Mouse (Mus musculus) midbrain, embryonic 16.5 days (tissue): ENCODE data around the gene Zfp449. TPM values are rescaled to one million over a fixed set of nuclear protein-coding genes. Genes with fewer than 3 reads are reported as not detected.
"Not testable (repeated sequence)": the region's sequence is repeated elsewhere in the genome, so short reads cannot be mapped to it uniquely, and the experiment has no call there.

Experiments used
- ATAC-seq: fragments of 200-750 bp; cut with Nextera tagmentation; 2 replicates; pipeline ENCODE4 v1.8.0; 2017; ENCODE audit warnings: moderate TSS enrichment
- H3K27ac ChIP-seq: fragments of 300-500 bp; sonication (generic); 2 replicates; pipeline ENCODE4 v1.5.1; 2014; ENCODE audit warnings: mild to moderate bottlenecking, low read length, mixed read lengths
- H3K27me3 ChIP-seq: fragments of 300-500 bp; sonication (generic); 2 replicates; pipeline ENCODE4 v1.6.1; 2014; ENCODE audit warnings: low read depth, low read length, mixed read lengths; ENCODE audit not compliant: control insufficient read depth, insufficient read depth
- H3K36me3 ChIP-seq: fragments of 300-500 bp; sonication (generic); 2 replicates; pipeline ENCODE4 v1.6.1; 2014; ENCODE audit warnings: mild to moderate bottlenecking, low read length, moderate library complexity, mixed read lengths; ENCODE audit not compliant: control insufficient read depth, insufficient read depth
- H3K4me1 ChIP-seq: fragments of 300-500 bp; sonication (generic); 2 replicates; pipeline ENCODE4 v1.6.1; 2014; ENCODE audit warnings: mild to moderate bottlenecking, low read length, mixed read lengths; ENCODE audit not compliant: control insufficient read depth, insufficient read depth
- H3K4me2 ChIP-seq: fragments of 300-500 bp; sonication (generic); 2 replicates; pipeline ENCODE4 v1.6.1; 2014; ENCODE audit warnings: mild to moderate bottlenecking, low read length, mixed read lengths
- H3K4me3 ChIP-seq: fragments of 300-500 bp; sonication (generic); 2 replicates; pipeline ENCODE4 v1.5.1; 2014; ENCODE audit warnings: low read depth, mild to moderate bottlenecking, low read length, moderate library complexity, mixed read lengths
- H3K9ac ChIP-seq: fragments of 300-500 bp; sonication (generic); 2 replicates; pipeline ENCODE4 v1.6.1; 2014; ENCODE audit warnings: low read depth, low read length, mixed read lengths
- H3K9me3 ChIP-seq: fragments of 300-500 bp; sonication (generic); replicated peaks from 2 replicates; pipeline ENCODE4 v1.6.1; 2014; ENCODE audit warnings: mild to moderate bottlenecking, low read length, mixed read lengths; ENCODE audit not compliant: control insufficient read depth, poor library complexity, severe bottlenecking
- WGBS: fragments of 180-500 bp; shearing (Covaris S2); extraction: QIAGEN DNeasy Blood & Tissue Kit; methylation state at CpG from one replicate; pipeline ENCODE4 v1.1.7; 2014; 5-methylcytosine and 5-hydroxymethylcytosine counted together
- polyA plus RNA-seq: library from polyadenylated mRNA; unstranded; fragments of >200 nt; fragmentation: Nextera tagmentation; extraction: Ambion mirVana; gene quantifications from 2 replicates; pipeline ENCODE4 v1.2.1, GENCODE M21; 2015

Zfp449 gene
- polyA plus RNA-seq, 1 experiment from 2014 or later: 7.2 TPM

DNA sequence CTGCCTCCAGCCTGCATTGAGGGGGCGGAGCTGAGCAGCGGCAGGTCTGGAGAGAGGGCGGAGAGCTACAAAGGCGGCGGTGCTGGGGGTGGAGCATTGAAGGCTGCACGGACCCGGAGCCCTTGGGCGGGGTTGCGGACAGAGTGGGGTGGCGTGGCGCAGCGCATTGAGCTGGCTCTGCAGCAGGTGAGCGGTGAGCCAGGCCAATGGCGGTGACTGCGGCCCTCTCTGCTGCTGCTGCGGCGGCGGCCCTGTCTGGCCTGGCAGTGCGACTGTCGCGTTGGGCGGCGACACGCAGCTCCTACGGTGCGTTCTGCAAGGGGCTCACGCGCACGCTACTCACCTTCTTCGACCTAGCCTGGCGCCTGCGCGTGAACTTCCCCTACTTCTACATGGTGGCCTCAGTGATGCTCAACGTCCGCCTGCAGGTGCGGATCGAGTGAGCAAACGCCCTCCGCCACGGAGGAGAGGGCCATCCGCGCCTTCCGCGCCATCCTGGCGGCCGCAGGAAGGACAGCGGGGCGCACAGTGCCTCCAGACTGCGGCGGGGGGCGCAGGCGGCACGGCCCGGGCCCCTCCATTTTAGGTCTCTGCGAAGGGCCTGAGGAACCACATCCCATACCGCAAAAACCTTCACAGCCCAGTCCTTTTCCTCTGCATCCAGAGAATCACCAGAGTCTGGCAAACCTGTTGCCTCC is 28.4 kb downstream of the Zfp449 start, which contains the start of gene Smim10l2a:
Gene Smim10l2a (plus strand): TSS at position 156 of the 698 bp plus-strand sequence.
- Histone ChIP-seq H3K9ac (peak within 1 kb of the TSS; percentile 71), H3K4me2 (peak within 1 kb of the TSS; percentile 58), H3K27ac (peak within 1 kb of the TSS; percentile 78), H3K4me3 (peak within 1 kb of the TSS; percentile 47)
- H3K27me3 ChIP-seq, H3K4me1 ChIP-seq, H3K36me3 ChIP-seq, H3K9me3 ChIP-seq: not testable (repeated sequence)
- peak; percentile 94 for ATAC-seq
- 13% methylated on average over 51 of the region's 56 CpGs for WGBS

DNA sequence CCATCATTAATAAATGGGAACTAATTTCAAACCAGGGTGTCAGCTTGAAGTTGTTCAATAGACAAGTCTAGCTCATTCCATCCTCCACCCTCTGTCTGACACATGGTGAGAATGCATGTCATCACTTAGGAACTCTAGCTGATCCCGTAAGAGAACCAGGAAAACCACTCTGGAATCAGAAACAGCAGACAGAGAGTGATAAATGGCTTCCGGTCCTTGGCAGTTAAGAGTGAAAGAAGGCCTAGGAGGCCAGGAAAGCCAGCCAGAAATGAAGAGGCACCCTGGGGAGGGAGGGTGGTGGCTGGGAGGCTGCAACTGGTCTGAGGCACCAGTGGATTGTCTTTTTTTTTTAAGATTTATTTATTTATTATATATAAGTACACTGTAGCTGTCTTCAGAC is 34.7 kb downstream of the Zfp449 start:
- H3K9ac ChIP-seq: no peak overlapping the region
- no peaks in the 10 kb centered on the region for H3K4me1 ChIP-seq
- WGBS: 97% methylated on average over 2 of the region's 2 CpGs
- no peak for ATAC-seq
- no peak overlapping the region for H3K4me3 ChIP-seq
- H3K27ac ChIP-seq: no peak overlapping the region
- H3K9me3 ChIP-seq: no peaks in the 10 kb centered on the region
- H3K4me2 ChIP-seq: no peak overlapping the region
- no peaks in the 10 kb centered on the region for H3K27me3 ChIP-seq
- H3K36me3 ChIP-seq: 0 out of 2 replicates have a peak, but pooled peaks cover 2% of the 10 kb centered on the region

GRCm38 (mm10) chrX:56384142-56384541 is 37.9 kb downstream of the Zfp449 start:
- Histone ChIP-seq H3K9me3 (no peaks in the 10 kb centered on the region), H3K4me1 (no peaks in the 10 kb centered on the region), H3K27me3 (no peaks in the 10 kb centered on the region), H3K9ac (no peak overlapping the region), H3K4me2 (no peak overlapping the region), H3K27ac (no peak overlapping the region), H3K4me3 (no peak overlapping the region), H3K36me3 (no peaks in the 10 kb centered on the region)
- 78% methylated on average over 2 of the region's 2 CpGs for WGBS
- no peak for ATAC-seq

- Histone ChIP-seq H3K27me3 (no peaks in the 10 kb centered on the region), H3K27ac (no peak overlapping the region), H3K9ac (no peak overlapping the region), H3K9me3 (no peaks in the 10 kb centered on the region), H3K4me2 (no peak overlapping the region), H3K4me3 (no peak overlapping the region), H3K36me3 (no peaks in the 10 kb centered on the region), H3K4me1 (no peaks in the 10 kb centered on the region)
- 34% methylated on average over 2 of the region's 2 CpGs for WGBS
- no peak for ATAC-seq
Observed at GRCm38 (mm10) chrX:56404646-56405045, 58.4 kb downstream of the Zfp449 start.

- Histone ChIP-seq H3K4me1 (no peaks in the 10 kb centered on the region), H3K9ac (no peak overlapping the region), H3K27ac (no peak overlapping the region), H3K9me3 (no peaks in the 10 kb centered on the region), H3K27me3 (no peaks in the 10 kb centered on the region), H3K4me2 (no peak overlapping the region), H3K4me3 (no peak overlapping the region), H3K36me3 (no peaks in the 10 kb centered on the region)
- no peak for ATAC-seq
- 74% methylated on average over 1 of the region's 1 CpGs for WGBS
Observed at GRCm38 (mm10) chrX:56405482-56405881, 59.3 kb downstream of the Zfp449 start.

DNA sequence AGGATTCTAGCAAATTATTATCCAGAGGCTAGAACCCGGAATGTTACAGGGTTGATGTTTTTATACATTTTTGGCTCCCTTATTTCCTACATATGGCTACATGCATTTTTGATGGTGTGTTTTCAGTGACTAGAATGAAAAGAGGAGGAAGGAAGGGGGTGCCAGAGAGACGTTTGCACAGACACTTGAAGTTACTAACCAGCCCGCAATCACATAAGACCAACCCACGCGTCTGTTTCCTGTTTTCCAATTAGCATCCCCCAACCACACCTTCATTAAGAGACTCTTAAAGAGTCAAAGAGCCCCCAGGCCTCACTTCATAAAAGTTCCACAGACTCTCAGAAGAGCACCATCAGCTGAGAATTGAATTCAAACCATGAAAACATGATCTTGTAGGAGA is 59.9 kb downstream of the Zfp449 start:
- no peak overlapping the region for H3K9ac ChIP-seq
- no peak overlapping the region for H3K4me3 ChIP-seq
- no peaks in the 10 kb centered on the region for H3K4me1 ChIP-seq
- H3K36me3 ChIP-seq: no peaks in the 10 kb centered on the region
- H3K27ac ChIP-seq: no peak overlapping the region
- 70% methylated on average over 5 of the region's 5 CpGs for WGBS
- H3K4me2 ChIP-seq: no peak overlapping the region
- ATAC-seq: no peak
- H3K27me3 ChIP-seq: no peaks in the 10 kb centered on the region
- H3K9me3 ChIP-seq: no peaks in the 10 kb centered on the region

Other genes with a start within 250 kb of the Zfp449 start
- gene 3830403N18Rik, start 209.8 kb upstream of the Zfp449 start, polyA plus RNA-seq: 0.83 and 1.0 TPM in 2 replicates
- not detected in 2 replicates for gene Gm773, start 133.5 kb upstream of the Zfp449 start, polyA plus RNA-seq
- gene Smim10l2a, start 28.2 kb downstream of the Zfp449 start, polyA plus RNA-seq: 39.4 and 46.0 TPM in 2 replicates
- gene Gm2174, start 101.6 kb downstream of the Zfp449 start, polyA plus RNA-seq: not detected in 2 replicates
- 18.2 and 18.3 TPM in 2 replicates for gene Ints6l, start 108.5 kb downstream of the Zfp449 start, polyA plus RNA-seq
- gene Gm10477, start 178.3 kb downstream of the Zfp449 start, polyA plus RNA-seq: not detected in 2 replicates
- gene Gm648, start 203.2 kb downstream of the Zfp449 start, polyA plus RNA-seq: not detected in 2 replicates